Mouse (Mus musculus) stomach, postnatal 0 days (tissue): ENCODE measurements around the gene Atp10a.

Source experiments
- CTCF ChIP-seq: IDR thresholded peaks from 2 replicates; pipeline ENCODE4 v1.5.1; 2016; ENCODE audit warnings: antibody characterized with exemption, low read depth, mild to moderate bottlenecking, moderate library complexity
- EP300 ChIP-seq: optimal IDR thresholded peaks from 2 replicates; pipeline ENCODE3; 2016; ENCODE audit warnings: antibody characterized with exemption

DNA sequence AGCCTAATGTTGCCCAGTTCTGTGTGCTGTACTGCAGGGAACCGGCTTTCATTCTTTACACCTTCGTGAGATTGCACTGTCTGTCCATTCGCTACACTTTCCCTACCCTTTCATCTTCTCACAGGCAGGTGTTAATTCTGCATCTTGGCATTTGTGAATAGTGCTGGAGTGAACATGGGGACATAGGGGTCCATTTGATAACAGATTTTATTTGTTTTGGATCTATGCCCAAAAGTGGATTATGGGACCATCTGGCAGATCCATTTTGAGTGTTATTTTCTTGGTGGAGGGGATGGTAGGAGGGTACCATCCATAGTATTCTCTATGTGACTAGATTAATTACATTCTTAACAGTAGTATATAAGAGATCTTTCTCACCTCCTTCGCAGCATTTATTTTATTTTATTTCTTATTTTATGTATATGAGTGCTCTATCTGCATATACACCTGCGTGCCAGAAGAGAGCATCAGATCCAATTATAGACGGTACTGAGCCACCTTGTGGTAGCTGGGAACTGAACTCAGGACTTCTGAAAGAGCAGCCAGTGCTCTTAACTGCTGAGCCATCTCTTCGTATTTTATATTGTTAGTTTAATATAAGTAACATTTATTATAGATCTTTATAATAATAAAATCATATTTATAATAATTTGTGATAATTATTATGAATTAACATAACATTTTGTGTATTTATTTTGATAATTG, 42.9 kb downstream of the Atp10a start:
- TF ChIP-seq CTCF: 0 out of 2 replicates have a peak, but pooled peaks have one; percentile 16
- no peak for TF ChIP-seq EP300
